Mouse (Mus musculus): ENCODE measurements around the gene Cdh22. TPM values are rescaled to one million over a fixed set of nuclear protein-coding genes. Genes with fewer than 3 reads are reported as not detected.

Gene Cdh22
- polyA plus RNA-seq, 1 experiment from 2014 or later = 1.0 TPM

GRCm38 (mm10) chr2:165234291-165234612 is 401 bp downstream of the Cdh22 start:
- Histone ChIP-seq H3K27ac (ENCODE audit: low read length) (no peak overlapping the region), H3K9me3 (ENCODE audit: low read length) (no peaks in the 10 kb centered on the region), H3K9ac (replicated peaks; ENCODE audit: low read depth) (no peak overlapping the region), H3K4me3 (ENCODE audit: low read depth, low read length) (peak overlapping the region; percentile 49), H3K36me3 (ENCODE audit: insufficient read depth, low read length) (no peaks in the 10 kb centered on the region), H3K4me1 (ENCODE audit: insufficient read depth, low read depth, low read length) (0 out of 2 replicates have a peak, but pooled peaks cover 2% of the 10 kb centered on the region), H3K4me2 (replicated peaks; ENCODE audit: low read depth, low read length) (peak overlapping the region; percentile 92), H3K27me3 (replicated peaks; ENCODE audit: insufficient read depth, low read length) (peaks cover 53% of the 10 kb centered on the region)
- WGBS = 1% methylated on average over 32 of the region's 41 CpGs
- ATAC-seq = peak; percentile 19; the same call in 1 of the 2 replicates
- TF ChIP-seq EP300 (IDR thresholded peaks at IDR 0.05) (no peak), CTCF (IDR thresholded peaks at IDR 0.05) (no peak)
- peak; percentile 10 for DNase-seq (ENCODE audit: low spot score)

DNA sequence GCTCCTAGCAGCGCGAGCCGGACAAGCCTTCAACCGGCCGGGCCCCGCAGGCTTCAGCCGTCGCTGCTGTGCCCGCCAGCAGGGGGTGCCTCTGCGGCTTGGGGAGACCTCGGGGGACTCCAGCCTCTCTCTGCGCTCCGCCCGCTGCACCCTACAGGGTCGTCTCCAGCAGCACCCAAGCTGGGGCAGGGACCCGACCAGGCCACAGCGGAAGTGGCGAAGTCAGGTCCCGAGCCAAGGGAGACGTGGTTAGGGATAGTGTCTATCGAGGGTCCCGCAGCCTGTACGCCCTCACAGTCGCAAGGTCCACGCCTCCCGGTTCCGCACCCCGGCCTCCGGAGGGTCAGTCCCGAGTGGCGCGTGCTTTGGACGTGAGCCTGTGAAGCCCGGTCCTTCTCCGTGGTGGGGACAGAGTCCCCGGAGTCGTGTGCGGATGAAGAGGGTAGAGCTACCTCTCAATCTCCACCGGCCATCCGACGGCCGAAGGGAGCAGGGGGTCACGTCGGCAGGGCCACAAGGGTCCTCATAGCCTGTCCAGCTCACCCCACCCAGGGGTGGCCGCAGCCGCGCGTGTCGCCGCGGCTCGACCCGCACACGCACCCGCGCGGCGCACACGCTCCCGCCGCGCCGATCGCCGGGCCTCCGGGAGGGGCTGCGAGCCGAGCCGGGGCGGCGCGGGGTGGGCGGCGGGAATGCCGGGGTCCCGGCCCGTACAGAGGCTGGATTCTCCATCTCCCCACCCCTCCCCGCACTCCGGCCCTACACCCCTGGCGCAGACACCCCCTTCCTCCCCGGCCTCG is 962 bp downstream of the Cdh22 start:
- H3K4me1 ChIP-seq (ENCODE audit: insufficient read depth, low read depth, low read length) = 0 out of 2 replicates have a peak, but pooled peaks cover 2% of the 10 kb centered on the region
- WGBS = 2% methylated on average over 59 of the region's 82 CpGs
- H3K27ac ChIP-seq (ENCODE audit: low read length) = no peak overlapping the region
- DNase-seq (ENCODE audit: low spot score) = peak; percentile 43
- no peak overlapping the region for H3K9ac ChIP-seq (replicated peaks; ENCODE audit: low read depth)
- peak overlapping the region; percentile 92 for H3K4me2 ChIP-seq (replicated peaks; ENCODE audit: low read depth, low read length)
- H3K27me3 ChIP-seq (replicated peaks; ENCODE audit: insufficient read depth, low read length) = peaks cover 50% of the 10 kb centered on the region
- no peaks in the 10 kb centered on the region for H3K9me3 ChIP-seq (ENCODE audit: low read length)
- no peaks in the 10 kb centered on the region for H3K36me3 ChIP-seq (ENCODE audit: insufficient read depth, low read length)
- H3K4me3 ChIP-seq (ENCODE audit: low read depth, low read length) = peak overlapping the region; percentile 49
- TF ChIP-seq EP300 (IDR thresholded peaks at IDR 0.05) = no peak
- peak; percentile 70 for TF ChIP-seq CTCF (IDR thresholded peaks at IDR 0.05)
- ATAC-seq = peak; percentile 30; the same call in 1 of the 2 replicates

- TF ChIP-seq EP300 (IDR thresholded peaks at IDR 0.05) = no peak
- no peak for TF ChIP-seq CTCF (IDR thresholded peaks at IDR 0.05)
- H3K27me3 ChIP-seq (replicated peaks; ENCODE audit: insufficient read depth, low read length) = peaks cover 29% of the 10 kb centered on the region
- no peak for ATAC-seq
- H3K4me1 ChIP-seq (ENCODE audit: insufficient read depth, low read depth, low read length) = no peaks in the 10 kb centered on the region
- H3K4me2 ChIP-seq (replicated peaks; ENCODE audit: low read depth, low read length) = no peak overlapping the region
- H3K36me3 ChIP-seq (ENCODE audit: insufficient read depth, low read length) = no peaks in the 10 kb centered on the region
- no peak overlapping the region for H3K27ac ChIP-seq (ENCODE audit: low read length)
- H3K4me3 ChIP-seq (ENCODE audit: low read depth, low read length) = no peak overlapping the region
- WGBS = 66% methylated on average over 11 of the region's 11 CpGs
- no peaks in the 10 kb centered on the region for H3K9me3 ChIP-seq (ENCODE audit: low read length)
- DNase-seq (ENCODE audit: low spot score) = peak; percentile 33
- no peak overlapping the region for H3K9ac ChIP-seq (replicated peaks; ENCODE audit: low read depth)
Observed at GRCm38 (mm10) chr2:165229050-165229449, 5.6 kb downstream of the Cdh22 start.

- Histone ChIP-seq H3K4me3 (ENCODE audit: low read depth, low read length) (no peak overlapping the region), H3K27me3 (replicated peaks; ENCODE audit: insufficient read depth, low read length) (peaks cover 7% of the 10 kb centered on the region), H3K36me3 (ENCODE audit: insufficient read depth, low read length) (no peaks in the 10 kb centered on the region), H3K9me3 (ENCODE audit: low read length) (no peaks in the 10 kb centered on the region), H3K4me1 (ENCODE audit: insufficient read depth, low read depth, low read length) (no peaks in the 10 kb centered on the region), H3K27ac (ENCODE audit: low read length) (no peak overlapping the region), H3K4me2 (replicated peaks; ENCODE audit: low read depth, low read length) (no peak overlapping the region), H3K9ac (replicated peaks; ENCODE audit: low read depth) (no peak overlapping the region)
- 64% methylated on average over 4 of the region's 4 CpGs for WGBS
- DNase-seq (ENCODE audit: low spot score) (no peak), ATAC-seq (no peak)
- TF ChIP-seq CTCF (IDR thresholded peaks at IDR 0.05) (no peak), EP300 (IDR thresholded peaks at IDR 0.05) (no peak)
Observed at GRCm38 (mm10) chr2:165223837-165224236, 10.8 kb downstream of the Cdh22 start.

- DNase-seq (ENCODE audit: low spot score) (no peak), ATAC-seq (no peak)
- Histone ChIP-seq H3K9me3 (ENCODE audit: low read length) (no peaks in the 10 kb centered on the region), H3K27me3 (replicated peaks; ENCODE audit: insufficient read depth, low read length) (peaks cover 3% of the 10 kb centered on the region), H3K4me1 (ENCODE audit: insufficient read depth, low read depth, low read length) (no peaks in the 10 kb centered on the region), H3K4me3 (ENCODE audit: low read depth, low read length) (no peak overlapping the region), H3K27ac (ENCODE audit: low read length) (no peak overlapping the region), H3K9ac (replicated peaks; ENCODE audit: low read depth) (no peak overlapping the region), H3K36me3 (ENCODE audit: insufficient read depth, low read length) (no peaks in the 10 kb centered on the region), H3K4me2 (replicated peaks; ENCODE audit: low read depth, low read length) (no peak overlapping the region)
- 5% methylated on average over 9 of the region's 9 CpGs for WGBS
- no peak for TF ChIP-seq CTCF (IDR thresholded peaks at IDR 0.05)
- TF ChIP-seq EP300 (IDR thresholded peaks at IDR 0.05) = no peak
Observed at GRCm38 (mm10) chr2:165221952-165222351, 12.7 kb downstream of the Cdh22 start.

DNA sequence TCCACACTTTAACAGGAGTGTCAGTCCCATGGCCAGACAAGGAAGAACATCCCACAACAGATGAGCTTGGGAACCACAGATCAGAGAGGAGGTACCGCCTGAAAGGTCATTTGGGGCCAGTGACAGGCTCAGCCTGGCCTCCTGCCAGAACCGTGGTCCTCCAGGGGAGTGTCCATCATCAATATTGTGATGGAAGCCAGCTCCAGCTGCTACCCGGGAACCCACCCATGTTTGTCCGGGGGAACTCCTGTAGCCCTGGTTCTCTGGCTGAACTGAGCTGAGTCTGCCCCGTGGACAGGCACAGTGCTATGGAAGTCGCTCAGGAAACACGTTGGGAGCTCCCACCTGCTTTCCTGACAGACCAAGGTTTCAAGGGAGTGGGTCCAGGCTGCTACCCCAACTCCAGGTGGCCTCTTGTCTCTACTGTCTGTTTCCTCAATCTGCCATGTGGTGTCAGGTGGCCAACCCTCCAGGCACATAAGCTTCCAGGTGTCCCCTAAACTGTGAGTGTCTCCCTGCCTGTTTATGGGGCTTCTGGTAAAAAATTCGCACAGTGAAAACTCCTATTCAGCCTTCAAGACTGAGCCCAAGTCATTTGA is 14.2 kb downstream of the Cdh22 start:
- Histone ChIP-seq H3K27me3 (replicated peaks; ENCODE audit: insufficient read depth, low read length) (peaks cover 10% of the 10 kb centered on the region), H3K9ac (replicated peaks; ENCODE audit: low read depth) (no peak overlapping the region), H3K4me3 (ENCODE audit: low read depth, low read length) (no peak overlapping the region), H3K4me2 (replicated peaks; ENCODE audit: low read depth, low read length) (no peak overlapping the region), H3K36me3 (ENCODE audit: insufficient read depth, low read length) (no peaks in the 10 kb centered on the region), H3K4me1 (ENCODE audit: insufficient read depth, low read depth, low read length) (no peaks in the 10 kb centered on the region), H3K27ac (ENCODE audit: low read length) (no peak overlapping the region), H3K9me3 (ENCODE audit: low read length) (no peaks in the 10 kb centered on the region)
- DNase-seq (ENCODE audit: low spot score) (no peak), ATAC-seq (no peak)
- no peak for TF ChIP-seq CTCF (IDR thresholded peaks at IDR 0.05)
- no peak for TF ChIP-seq EP300 (IDR thresholded peaks at IDR 0.05)
- 58% methylated on average over 8 of the region's 8 CpGs for WGBS
